Mouse (Mus musculus) embryo, embryonic 11 days (tissue): ENCODE measurements at regions not wholly inside any gene's neighbourhood (a gene's known extent, or its start where the extent isn't known, plus 50 kb on each side); places are given as distances from the start of the nearest gene placed in this dataset.

Source experiments
- DNase-seq: peaks from one replicate; pipeline ENCODE4 v3.0.0-alpha.2; 2015

- no peak for DNase-seq
These were observed 99.7 kb upstream of the Pde3a start for GRCm38 (mm10) chr6:141149170-141149917.

- DNase-seq: no peak
These were observed 89.7 kb upstream of the Pde3a start for GRCm38 (mm10) chr6:141159326-141159725.

GRCm38 (mm10) chr6:141161626-141162233, 87.3 kb upstream of the Pde3a start:
- no peak for DNase-seq

GRCm38 (mm10) chr6:141167270-141167669, 81.8 kb upstream of the Pde3a start:
- no peak for DNase-seq

GRCm38 (mm10) chr6:141168356-141168755, 80.7 kb upstream of the Pde3a start:
- DNase-seq: no peak

- DNase-seq: no peak
These were observed 65.3 kb upstream of the Pde3a start for GRCm38 (mm10) chr6:141183782-141184181.

GRCm38 (mm10) chr6:141188036-141188435, 61.0 kb upstream of the Pde3a start:
- DNase-seq: no peak

- no peak for DNase-seq
These were observed 60.0 kb upstream of the Pde3a start for GRCm38 (mm10) chr6:141189093-141189492.

- no peak for DNase-seq
These were observed 59.4 kb upstream of the Pde3a start for GRCm38 (mm10) chr6:141189701-141190100.

GRCm38 (mm10) chr6:141190383-141190782, 58.7 kb upstream of the Pde3a start:
- DNase-seq: no peak

GRCm38 (mm10) chr6:141197501-141197900, 51.6 kb upstream of the Pde3a start:
- DNase-seq: no peak
